Mouse (Mus musculus): ENCODE data around the gene Lcmt2.

GRCm38 (mm10) chr2:121088507-121088906 is 51.9 kb downstream of the Lcmt2 start:
- TF ChIP-seq CTCF (IDR thresholded peaks at IDR 0.05; ENCODE audit: low read depth) (no peak), EP300 (IDR thresholded peaks at IDR 0.05; ENCODE audit: low read depth) (no peak)

Measured in heart, postnatal 0 days (tissue).